Mouse (Mus musculus) kidney, postnatal 10 days (tissue): Measurements from ENCODE around the gene Gm10031.
A peak's percentile ranks its signal among the peaks of the same experiment; 100 is the strongest.
"Not testable (repeated sequence)": the region's sequence is repeated elsewhere in the genome, so short reads cannot be mapped to it uniquely, and the experiment has no call there.

Experiments used
- DNase-seq: peaks from one replicate; pipeline ENCODE4 v3.0.0; 2021; ENCODE audit warnings: mixed read lengths

Gm10031 gene

GRCm38 (mm10) chr1:156523842-156524241 is at the start of gene Gm10031:
Gene Gm10031, plus strand, starts transcription at chr1:156524012.
- DNase-seq, result not testable (repeated sequence)

GRCm38 (mm10) chr1:156474854-156475253 is 49.0 kb upstream of the Gm10031 start:
- no peak for DNase-seq

GRCm38 (mm10) chr1:156476016-156476415 is 47.8 kb upstream of the Gm10031 start:
- no peak for DNase-seq

- no peak for DNase-seq
Measured at GRCm38 (mm10) chr1:156476535-156476934, 47.3 kb upstream of the Gm10031 start.

- no peak for DNase-seq
Measured at GRCm38 (mm10) chr1:156481826-156482225, 42.0 kb upstream of the Gm10031 start.

GRCm38 (mm10) chr1:156487498-156487897 is 36.3 kb upstream of the Gm10031 start:
- no peak for DNase-seq

GRCm38 (mm10) chr1:156488031-156488430 is 35.8 kb upstream of the Gm10031 start:
- DNase-seq, result no peak

- DNase-seq, result no peak
Measured at GRCm38 (mm10) chr1:156491226-156491796, 32.5 kb upstream of the Gm10031 start.

- no peak for DNase-seq
Measured at GRCm38 (mm10) chr1:156495025-156495424, 28.8 kb upstream of the Gm10031 start.

- no peak for DNase-seq
Measured at GRCm38 (mm10) chr1:156496910-156497309, 26.9 kb upstream of the Gm10031 start.

- DNase-seq, result no peak
Measured at GRCm38 (mm10) chr1:156504945-156505523, 18.8 kb upstream of the Gm10031 start.

GRCm38 (mm10) chr1:156505901-156506300 is 17.9 kb upstream of the Gm10031 start:
- no peak for DNase-seq

GRCm38 (mm10) chr1:156507753-156508152 is 16.1 kb upstream of the Gm10031 start:
- no peak for DNase-seq

GRCm38 (mm10) chr1:156520136-156520780 is 3.6 kb upstream of the Gm10031 start:
- DNase-seq, result no peak

GRCm38 (mm10) chr1:156521796-156522517 is 1.9 kb upstream of the Gm10031 start:
- peak; percentile 62 for DNase-seq

GRCm38 (mm10) chr1:156532476-156533175 is 8.8 kb downstream of the Gm10031 start:
- DNase-seq, result not testable (repeated sequence)

GRCm38 (mm10) chr1:156533483-156533882 is 9.7 kb downstream of the Gm10031 start:
- no peak for DNase-seq

GRCm38 (mm10) chr1:156533911-156534310 is 10.1 kb downstream of the Gm10031 start:
- DNase-seq, result no peak

GRCm38 (mm10) chr1:156537031-156537430 is 13.2 kb downstream of the Gm10031 start:
- DNase-seq, result no peak

- DNase-seq, result no peak
Measured at GRCm38 (mm10) chr1:156537701-156538100, 13.9 kb downstream of the Gm10031 start.

GRCm38 (mm10) chr1:156538382-156538781 is 14.6 kb downstream of the Gm10031 start:
- DNase-seq, result no peak

GRCm38 (mm10) chr1:156539787-156540560 is 16.2 kb downstream of the Gm10031 start:
- peak; percentile 23 for DNase-seq
